Mouse (Mus musculus): ENCODE measurements around the gene Irak4. TPM values are rescaled to one million over a fixed set of nuclear protein-coding genes. Genes with fewer than 3 reads are reported as not detected.

Irak4 gene
- 1.6 TPM for polyA plus RNA-seq (2015; fragmentation: Illumina TruSeq; extraction: RNeasy Lipid Tissue Mini Kit (QIAGEN cat#74804); ENCODE audit: low read depth, low replicate concordance)

DNA sequence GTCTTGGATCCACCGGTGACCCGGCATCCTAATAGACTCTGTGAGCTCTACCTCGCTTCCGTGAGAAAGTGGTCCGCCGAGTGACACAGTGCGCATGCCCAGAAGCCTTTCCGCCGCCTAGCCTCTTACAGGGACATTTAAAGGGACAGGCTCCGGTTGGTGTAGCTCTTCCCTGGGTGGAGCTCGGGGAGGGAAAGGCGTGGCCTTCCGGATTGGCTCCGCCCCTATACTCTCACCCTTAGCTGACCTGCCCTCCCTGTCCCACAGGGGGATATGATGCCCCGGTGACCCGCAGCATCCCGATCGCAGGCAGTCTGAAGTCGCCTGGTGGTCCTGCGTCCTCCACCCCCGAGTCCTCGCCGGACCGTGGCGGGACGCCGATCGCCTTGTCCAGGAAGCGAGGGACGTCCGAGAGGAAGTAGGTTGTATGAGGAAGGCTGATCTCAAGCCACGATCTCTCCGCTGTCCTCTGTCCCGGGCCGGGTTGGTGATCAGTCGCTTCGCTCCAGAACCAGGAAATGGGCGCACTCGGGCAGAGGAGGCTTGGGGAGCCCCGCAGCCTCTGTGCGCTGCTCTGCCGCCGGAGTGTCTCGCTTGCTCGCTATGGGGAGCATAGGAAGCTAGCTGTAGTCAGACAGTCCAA, at the start of gene Irak4, which contains the start of gene Pus7l:
TSS of gene Irak4 (plus strand) at position 235 of the 643 bp plus-strand sequence.
TSS of gene Pus7l (minus strand) at position 139 of the 643 bp plus-strand sequence.

DNA sequence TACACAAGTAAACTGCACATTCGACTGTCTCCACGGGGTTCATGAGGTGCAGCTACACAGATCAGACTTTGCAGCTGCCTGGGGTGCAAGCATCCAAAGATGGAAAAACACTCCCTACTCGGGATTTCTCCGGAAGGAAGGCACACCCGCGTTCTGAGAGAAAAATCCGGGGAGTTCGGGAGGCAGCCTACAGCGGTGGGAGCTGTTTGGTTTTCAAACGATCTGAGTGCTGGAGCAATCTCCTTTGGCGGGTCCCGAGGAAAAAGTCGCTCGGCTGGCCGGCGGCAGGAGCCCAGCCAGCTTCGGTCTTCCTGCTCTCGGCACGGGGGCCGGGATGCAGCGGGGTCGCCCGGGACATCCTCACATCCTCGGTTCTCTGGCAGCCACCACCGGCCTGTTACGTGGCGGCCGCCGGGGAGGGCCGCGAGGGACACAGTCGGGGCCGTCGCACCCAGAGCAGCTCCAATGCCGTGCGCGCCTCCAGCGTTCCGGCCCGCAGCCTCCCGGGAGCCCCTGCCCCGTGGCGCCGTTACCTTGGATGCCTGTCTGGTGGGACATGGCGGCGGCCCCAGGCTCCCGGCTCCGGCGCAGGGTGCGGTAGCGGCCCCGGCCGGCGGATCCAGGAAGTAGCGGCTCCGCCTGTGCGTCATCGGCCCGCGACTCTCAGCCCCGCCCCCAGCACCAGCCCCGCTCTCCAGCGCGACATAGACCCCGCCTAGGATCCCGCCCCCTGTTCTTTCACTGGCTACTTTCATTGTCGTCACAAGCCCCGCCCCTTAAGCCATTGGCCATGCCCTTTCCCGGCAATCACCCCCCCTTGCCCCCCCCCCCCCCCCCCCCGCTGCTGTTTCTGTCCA, 46.0 kb downstream of the Irak4 start, which contains the start of gene Twf1:
TSS of gene Twf1 (minus strand) at position 671 of the 857 bp plus-strand sequence.

DNA sequence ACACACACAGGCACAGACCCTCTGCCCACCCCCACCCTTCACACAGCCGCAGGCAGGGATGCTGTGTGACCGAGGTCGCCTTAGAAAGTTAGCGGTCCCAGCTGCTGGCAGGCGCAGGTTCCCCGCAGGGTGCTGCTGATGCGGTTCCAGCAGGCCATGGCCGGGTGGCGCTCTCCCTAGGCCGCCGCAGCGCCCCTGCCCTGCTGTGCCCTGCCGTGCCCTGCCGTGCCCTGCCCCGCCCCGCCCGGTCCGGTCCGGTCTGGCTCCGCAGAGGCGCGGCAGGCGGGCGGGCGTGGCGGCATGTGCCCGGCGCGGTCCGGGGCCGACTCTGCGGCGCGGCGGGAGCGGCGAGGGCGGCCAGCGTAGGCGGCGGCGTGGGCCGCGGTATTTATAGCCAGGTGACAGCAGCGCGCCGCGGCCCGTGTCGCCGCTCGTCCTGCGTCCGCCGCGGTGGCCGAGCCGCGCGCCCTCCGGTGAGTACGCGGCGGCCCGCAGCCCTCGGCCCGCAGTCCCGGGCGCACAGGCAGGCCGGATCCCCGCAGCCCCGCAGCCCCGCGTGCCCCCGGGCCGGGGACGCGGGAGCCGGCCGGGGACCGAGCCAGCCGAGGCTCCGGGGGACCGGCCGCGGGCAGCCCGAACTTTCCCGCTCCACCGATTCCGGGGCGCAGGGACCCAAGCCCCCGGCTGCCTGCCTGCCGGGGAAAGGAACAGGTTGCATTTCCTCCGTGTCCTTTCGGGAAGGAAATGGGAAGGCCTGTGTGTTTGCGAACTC, 85.6 kb downstream of the Irak4 start, which contains the start of gene Tmem117:
TSS of gene Tmem117 (plus strand) at position 403 of the 772 bp plus-strand sequence.

Other genes with a start within 250 kb of the Irak4 start
- gene Adamts20, start 78.2 kb upstream of the Irak4 start, polyA plus RNA-seq (2015; fragmentation: Illumina TruSeq; extraction: RNeasy Lipid Tissue Mini Kit (QIAGEN cat#74804); ENCODE audit: low read depth, low replicate concordance) = 5.5 TPM
- 3.0 TPM for gene Pus7l, start 96 bp upstream of the Irak4 start, polyA plus RNA-seq (2015; fragmentation: Illumina TruSeq; extraction: RNeasy Lipid Tissue Mini Kit (QIAGEN cat#74804); ENCODE audit: low read depth, low replicate concordance)
- gene Twf1, start 46.2 kb downstream of the Irak4 start, polyA plus RNA-seq (2015; fragmentation: Illumina TruSeq; extraction: RNeasy Lipid Tissue Mini Kit (QIAGEN cat#74804); ENCODE audit: low read depth, low replicate concordance) = 49.9 TPM
- 7.1 TPM for gene Tmem117, start 85.6 kb downstream of the Irak4 start, polyA plus RNA-seq (2015; fragmentation: Illumina TruSeq; extraction: RNeasy Lipid Tissue Mini Kit (QIAGEN cat#74804); ENCODE audit: low read depth, low replicate concordance)